Mouse (Mus musculus) heart, postnatal 25 days (tissue): Measurements from ENCODE around the gene Per1. TPM values are rescaled to one million over a fixed set of nuclear protein-coding genes. Genes with fewer than 3 reads are reported as not detected.

Experiments
- DNase-seq: peaks from one replicate; pipeline ENCODE4 v3.0.0; 2022; ENCODE audit warnings: low spot score
- intact Hi-C: fragments of 180-260 bp; cut with DNase I; formaldehyde crosslinking; loops from one replicate; pipeline ENCODE4 v1.15.1; 2025
- total RNA-seq, 2 experiments: library from RNA; stranded (reverse); gene quantifications; 2 replicates each; pipeline ENCODE4 v1.2.3; 2021

The Per1 gene
- total RNA-seq, 2 experiments from 2014 or later, result 32.3 to 61.0 TPM

- intact Hi-C loops, result loop anchor here (1.0 kb wide), 1 partner anchor 25 kb away; no protein-coding TSS in a partner anchor
- peak; percentile 87 for DNase-seq
Measured at GRCm38 (mm10) chr11:69122336-69122951, 27.4 kb downstream of the Per1 start, which contains the start of gene 9130213A22Rik. Gene 9130213A22Rik, minus strand, starts transcription at chr11:69122589.

- peak; percentile 80 for DNase-seq
- intact Hi-C loops, result loop anchor here (1.0 kb wide), 1 partner anchor 60 kb away; no protein-coding TSS in a partner anchor
Measured at GRCm38 (mm10) chr11:69123056-69123692, 28.2 kb downstream of the Per1 start.

GRCm38 (mm10) chr11:69123693-69124497 is 28.9 kb downstream of the Per1 start:
- DNase-seq, result peak; percentile 76
- intact Hi-C loops, result loop anchor here (1.0 kb wide), 2 partner anchors 61 to 83 kb away; no protein-coding TSS in a partner anchor

GRCm38 (mm10) chr11:69124498-69124847 is 29.5 kb downstream of the Per1 start:
- intact Hi-C loops, result loop anchor here (1.0 kb wide), 1 partner anchor 83 kb away; no protein-coding TSS in a partner anchor
- no peak for DNase-seq

- intact Hi-C loops, result loop anchor here (5.0 kb wide), 1 partner anchor 117 kb away; no protein-coding TSS in a partner anchor
- DNase-seq, result peak; percentile 65
Measured at GRCm38 (mm10) chr11:69125041-69125851, 30.2 kb downstream of the Per1 start.

- intact Hi-C loops, result loop anchor here (5.0 kb wide), 1 partner anchor 117 kb away; no protein-coding TSS in a partner anchor
- DNase-seq, result no peak
Measured at GRCm38 (mm10) chr11:69125852-69125918, 30.7 kb downstream of the Per1 start, which contains the start of gene Aloxe3. Gene Aloxe3, plus strand, starts transcription at chr11:69125896.

- no peak for DNase-seq
- intact Hi-C loops, result loop anchor here (2.0 to 5.0 kb wide), 2 partner anchors 23 to 116 kb away; no protein-coding TSS in a partner anchor
Measured at GRCm38 (mm10) chr11:69125919-69126705, 31.1 kb downstream of the Per1 start.

GRCm38 (mm10) chr11:69126706-69127095 is 31.7 kb downstream of the Per1 start:
- intact Hi-C loops, result loop anchor here (2.0 to 5.0 kb wide), 2 partner anchors 22 to 116 kb away; no protein-coding TSS in a partner anchor
- no peak for DNase-seq

- intact Hi-C loops, result loop anchor here (5.0 kb wide), 1 partner anchor 114 kb away; no protein-coding TSS in a partner anchor
- DNase-seq, result no peak
Measured at GRCm38 (mm10) chr11:69128426-69129122, 33.6 kb downstream of the Per1 start.

GRCm38 (mm10) chr11:69133566-69133922 is 38.5 kb downstream of the Per1 start:
- DNase-seq, result no peak
- intact Hi-C loops, result no loop called here

GRCm38 (mm10) chr11:69133923-69134621 is 39.1 kb downstream of the Per1 start:
- intact Hi-C loops, result no loop called here
- no peak for DNase-seq

- DNase-seq, result no peak
- intact Hi-C loops, result no loop called here
Measured at GRCm38 (mm10) chr11:69134622-69134968, 39.6 kb downstream of the Per1 start.

- intact Hi-C loops, result no loop called here
Measured at GRCm38 (mm10) chr11:69135361-69135760, 40.3 kb downstream of the Per1 start.

GRCm38 (mm10) chr11:69147546-69147945 is 52.5 kb downstream of the Per1 start:
- intact Hi-C loops, result no loop called here
- no peak for DNase-seq

More at GRCm38 (mm10) chr11:69135361-69135760, 40.3 kb downstream of the Per1 start:
- DNase-seq, result no peak

GRCm38 (mm10) chr11:69148451-69148960 is 53.5 kb downstream of the Per1 start:
- intact Hi-C loops, result loop anchor here (2.0 kb wide), 1 partner anchor 22 kb away; no protein-coding TSS in a partner anchor
- DNase-seq, result no peak

GRCm38 (mm10) chr11:69149728-69150127 is 54.7 kb downstream of the Per1 start:
- intact Hi-C loops, result loop anchor here (1.0 to 2.0 kb wide), 2 partner anchors 23 to 82 kb away; no protein-coding TSS in a partner anchor
- DNase-seq, result no peak

- DNase-seq, result no peak
- intact Hi-C loops, result loop anchor here (1.0 kb wide), 1 partner anchor 83 kb away; no protein-coding TSS in a partner anchor
Measured at GRCm38 (mm10) chr11:69150444-69150843, 55.4 kb downstream of the Per1 start.

- DNase-seq, result no peak
- intact Hi-C loops, result no loop called here
Measured at GRCm38 (mm10) chr11:69151004-69151403, 56.0 kb downstream of the Per1 start.
